Mouse (Mus musculus) fat pad, adult 2 months (tissue): ENCODE data around the gene Adam25.
"Not testable (repeated sequence)": the region's sequence is repeated elsewhere in the genome, so short reads cannot be mapped to it uniquely, and the experiment has no call there.

ENCODE experiments used
- DNase-seq: peaks from one replicate; pipeline ENCODE4 v3.0.0-alpha.2; 2011; ENCODE audit warnings: low read depth, low spot score; ENCODE audit errors: extremely low read depth

Adam25 gene

DNA sequence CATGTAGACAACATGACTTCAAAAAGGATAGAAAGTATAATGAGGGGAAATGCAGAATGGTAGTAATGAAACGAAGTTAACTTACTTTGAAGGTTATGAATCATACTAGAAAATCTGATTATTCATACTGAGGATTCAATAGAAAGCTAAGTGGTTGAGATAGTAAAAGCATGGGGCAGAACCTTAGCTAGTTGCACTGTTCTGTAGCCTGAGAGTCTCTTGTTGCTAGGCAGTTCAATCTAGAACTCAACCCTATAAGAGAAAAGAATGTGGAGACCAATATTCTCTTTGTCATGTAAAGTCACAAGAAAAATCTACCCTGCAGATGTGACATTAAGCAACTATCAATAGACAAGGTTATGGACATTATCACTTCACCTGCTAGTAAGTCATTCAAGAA, at the start of gene Adam25:
Adam25 (plus strand) TSS at position 301 of the 400 bp plus-strand sequence.
- not testable (repeated sequence) for DNase-seq

GRCm38 (mm10) chr8:40715406-40715805, 36.6 kb upstream of the Adam25 start:
- not testable (repeated sequence) for DNase-seq

DNA sequence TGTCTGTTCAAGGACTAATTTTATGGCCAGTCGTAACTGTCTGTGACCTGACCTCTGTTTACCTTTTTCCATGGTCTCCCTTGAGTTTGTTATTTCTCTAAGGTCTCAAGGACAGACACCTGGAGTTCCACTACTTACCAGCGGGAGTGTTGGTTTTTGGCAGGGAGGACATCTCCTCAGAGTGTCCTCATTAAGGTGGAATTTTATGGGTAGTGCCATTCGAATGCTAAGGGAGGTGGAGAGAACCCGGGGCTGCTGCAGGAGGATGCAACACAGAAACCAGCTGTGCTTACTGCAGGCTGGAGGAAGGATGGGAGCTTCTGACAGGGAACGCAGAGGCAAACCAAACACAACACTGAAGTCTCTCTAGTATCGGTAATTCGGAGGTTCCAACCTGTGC, 36.0 kb upstream of the Adam25 start:
- DNase-seq, result no peak

DNA sequence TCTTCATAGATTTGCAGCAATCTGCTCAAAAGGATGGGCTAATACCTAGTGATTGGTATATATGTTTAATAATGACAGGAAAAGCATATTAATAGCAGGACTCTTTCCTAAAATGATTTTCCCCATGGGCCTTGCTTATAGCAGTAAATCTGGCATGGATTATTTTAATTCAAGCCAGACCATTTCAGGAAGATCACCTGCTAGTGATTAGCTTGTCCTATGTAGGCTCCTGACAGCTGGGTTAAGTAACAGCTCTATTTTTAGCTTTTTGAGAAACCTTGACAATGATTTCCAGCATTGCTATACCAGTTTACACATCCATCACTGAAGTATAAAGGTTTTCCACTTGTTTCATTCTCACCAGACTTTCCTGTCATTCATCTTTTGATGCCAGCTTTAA, 31.3 kb downstream of the Adam25 start:
- no peak for DNase-seq

GRCm38 (mm10) chr8:40792973-40793372, 41.0 kb downstream of the Adam25 start, which contains the start of gene Adam20:
Gene Adam20 (plus strand): TSS chr8:40793273.
- DNase-seq, result not testable (repeated sequence)

GRCm38 (mm10) chr8:40803379-40804079, 51.5 kb downstream of the Adam25 start:
- no peak for DNase-seq
